Mouse (Mus musculus) MEL (cell line): ENCODE measurements around the gene Mtmr10. TPM values are rescaled to one million over a fixed set of nuclear protein-coding genes. Genes with fewer than 3 reads are reported as not detected.

Experiments
- DNase-seq: peaks from one replicate; pipeline ENCODE4 v3.0.0; 2011; ENCODE audit warnings: low read depth, low spot score
- H3K27ac ChIP-seq: 2 replicates; pipeline ENCODE4 v1.5.1; 2012; ENCODE audit warnings: low read depth, mild to moderate bottlenecking, control low read depth, low read length, moderate library complexity; ENCODE audit not compliant: control insufficient read depth
- H3K27me3 ChIP-seq, 2 experiments: fragments of 150-350 bp in 1 of 2; sonication (generic) in 1 of 2; 2 replicates each; pipeline ENCODE4 v1.6.1; 2012; ENCODE audit warnings: low read length in 2 of 2, mild to moderate bottlenecking in 2 of 2, improper control_type of control experiment in 1 of 2, moderate library complexity in 1 of 2; ENCODE audit not compliant: insufficient read depth in 2 of 2, control insufficient read depth in 1 of 2
- H3K36me3 ChIP-seq, 2 experiments: 2 replicates each; pipeline ENCODE4 v1.6.1; 2012 to 2014; ENCODE audit warnings: low read length in 2 of 2, improper control_type of control experiment in 1 of 2, inconsistent platforms in 1 of 2, mild to moderate bottlenecking in 1 of 2; ENCODE audit not compliant: insufficient read depth in 2 of 2, control insufficient read depth in 1 of 2
- H3K4me1 ChIP-seq, 2 experiments: fragments of 150-350 bp in 1 of 2; sonication (generic) in 1 of 2; 2 replicates each; pipeline ENCODE4 v1.6.1; 2012; ENCODE audit warnings: low read length in 2 of 2, improper control_type of control experiment in 1 of 2, mild to moderate bottlenecking in 1 of 2; ENCODE audit not compliant: insufficient read depth in 2 of 2, control insufficient read depth in 1 of 2
- H3K4me3 ChIP-seq, 2 experiments: fragments of 150-350 bp in 1 of 2; sonication (generic) in 1 of 2; 2 replicates each; pipeline ENCODE4 v1.5.1; 2012; ENCODE audit warnings: low read depth in 2 of 2, low read length in 2 of 2, mild to moderate bottlenecking in 2 of 2, moderate library complexity in 2 of 2, control low read depth in 1 of 2, improper control_type of control experiment in 1 of 2; ENCODE audit not compliant: control insufficient read depth in 1 of 2, insufficient read depth in 1 of 2
- H3K79me2 ChIP-seq: 2 replicates; pipeline ENCODE4 v1.6.1; 2012; ENCODE audit warnings: mild to moderate bottlenecking, low read length, moderate library complexity; ENCODE audit not compliant: control insufficient read depth, poor library complexity, insufficient read depth
- H3K9ac ChIP-seq: 2 replicates; pipeline ENCODE4 v1.6.1; 2012; ENCODE audit warnings: low read depth, mild to moderate bottlenecking, control low read depth, low read length, moderate library complexity; ENCODE audit not compliant: control insufficient read depth, poor library complexity, severe bottlenecking
- H3K9me3 ChIP-seq: fragments of 150-350 bp; sonication (generic); replicated peaks from 2 replicates; pipeline ENCODE4 v1.6.1; 2012; ENCODE audit warnings: mild to moderate bottlenecking, low read length, improper control_type of control experiment, moderate library complexity; ENCODE audit not compliant: insufficient read depth
- CHD1 ChIP-seq: IDR thresholded peaks from 2 replicates; pipeline ENCODE4 v1.6.1; 2012; ENCODE audit warnings: low read depth, mild to moderate bottlenecking, inconsistent platforms, low read length, improper control_type of control experiment
- CTCF ChIP-seq, 3 experiments: IDR thresholded peaks in 2 of 3; conservative IDR thresholded peaks in 1 of 3; 2 replicates each; pipeline ENCODE4 v1.5.1; 2011 to 2012; ENCODE audit warnings: low read length in 3 of 3, low read depth in 2 of 3, mild to moderate bottlenecking in 2 of 3, improper control_type of control experiment in 1 of 3, inconsistent platforms in 1 of 3, mixed read lengths in 1 of 3, moderate library complexity in 1 of 3; ENCODE audit not compliant: control insufficient read depth in 1 of 3, insufficient read depth in 1 of 3, poor library complexity in 1 of 3, severe bottlenecking in 1 of 3
- ELF1 ChIP-seq: IDR thresholded peaks from 2 replicates; pipeline ENCODE4 v1.6.1; 2014; ENCODE audit warnings: low read depth, mild to moderate bottlenecking, inconsistent platforms, low read length, improper control_type of control experiment, moderate library complexity
- EP300 ChIP-seq, 2 experiments: IDR thresholded peaks; 2 replicates each; pipeline ENCODE4 v1.6.1; 2011; ENCODE audit warnings: improper control_type of control experiment in 2 of 2, low read length in 2 of 2, low read depth in 1 of 2, mild to moderate bottlenecking in 1 of 2
- GABPA ChIP-seq: IDR thresholded peaks from 2 replicates; pipeline ENCODE4 v1.6.1; 2012; ENCODE audit warnings: low read depth, mild to moderate bottlenecking, inconsistent platforms, low read length, improper control_type of control experiment, moderate library complexity
- HCFC1 ChIP-seq: IDR thresholded peaks from 2 replicates; pipeline ENCODE4 v1.6.1; 2012; ENCODE audit warnings: low read depth, mild to moderate bottlenecking, inconsistent platforms, low read length, improper control_type of control experiment, moderate library complexity
- JUND ChIP-seq: IDR thresholded peaks from 2 replicates; pipeline ENCODE4 v1.6.1; 2011; ENCODE audit warnings: low read depth, mild to moderate bottlenecking, improper control_type of control experiment, low read length
- KAT2A ChIP-seq: conservative IDR thresholded peaks from 2 replicates; pipeline ENCODE4 v1.6.1; 2012; ENCODE audit warnings: low read depth, low read length, improper control_type of control experiment, inconsistent platforms
- MAX ChIP-seq: IDR thresholded peaks from 2 replicates; pipeline ENCODE4 v1.6.1; 2011; ENCODE audit warnings: low read length, improper control_type of control experiment
- MEF2A ChIP-seq: IDR thresholded peaks from 2 replicates; pipeline ENCODE4 v1.6.1; 2014; ENCODE audit warnings: low read depth, mild to moderate bottlenecking, inconsistent platforms, low read length, improper control_type of control experiment; ENCODE audit not compliant: poor library complexity, insufficient replicate concordance, severe bottlenecking; ENCODE audit errors: extremely low read depth
- MXI1 ChIP-seq: IDR thresholded peaks from 2 replicates; pipeline ENCODE4 v1.6.1; 2011; ENCODE audit warnings: mild to moderate bottlenecking, low read depth, low read length, improper control_type of control experiment
- MYC ChIP-seq: IDR thresholded peaks from 2 replicates; pipeline ENCODE4 v1.6.1; 2011; ENCODE audit warnings: low read depth, mild to moderate bottlenecking, low read length, improper control_type of control experiment, moderate library complexity
- NELFE ChIP-seq: IDR thresholded peaks from 2 replicates; pipeline ENCODE4 v1.6.1; 2011; ENCODE audit warnings: low read depth, low read length, improper control_type of control experiment
- NRF1 ChIP-seq: IDR thresholded peaks from 2 replicates; pipeline ENCODE4 v1.6.1; 2014; ENCODE audit warnings: low read depth, mild to moderate bottlenecking, inconsistent platforms, low read length, improper control_type of control experiment, moderate library complexity; ENCODE audit not compliant: poor library complexity, insufficient read depth, severe bottlenecking
- POLR2A ChIP-seq, 2 experiments: IDR thresholded peaks; 2 replicates each; pipeline ENCODE4 v1.6.1; 2011 to 2012; ENCODE audit warnings: low read length in 2 of 2, mild to moderate bottlenecking in 2 of 2, control low read depth in 1 of 2, improper control_type of control experiment in 1 of 2, low read depth in 1 of 2, moderate library complexity in 1 of 2; ENCODE audit not compliant: control insufficient read depth in 1 of 2, insufficient read depth in 1 of 2, poor library complexity in 1 of 2
- POLR2AphosphoS2 ChIP-seq: IDR thresholded peaks from 2 replicates; pipeline ENCODE4 v1.6.1; 2011; ENCODE audit warnings: low read length, improper control_type of control experiment
- POLR2AphosphoS5 ChIP-seq: IDR thresholded peaks from 2 replicates; pipeline ENCODE4 v1.6.1; 2012; ENCODE audit warnings: low read depth, borderline replicate concordance, mild to moderate bottlenecking, inconsistent platforms, low read length, moderate library complexity, mixed read lengths
- RAD21 ChIP-seq: IDR thresholded peaks from 2 replicates; pipeline ENCODE4 v1.6.1; 2011; ENCODE audit warnings: mild to moderate bottlenecking, low read depth, low read length, improper control_type of control experiment
- RCOR1 ChIP-seq: IDR thresholded peaks from 2 replicates; pipeline ENCODE4 v1.6.1; 2012; ENCODE audit warnings: low read depth, mild to moderate bottlenecking, inconsistent platforms, low read length, improper control_type of control experiment
- SIN3A ChIP-seq: IDR thresholded peaks from 2 replicates; pipeline ENCODE4 v1.6.1; 2012; ENCODE audit warnings: low read length, improper control_type of control experiment, inconsistent platforms
- SMC3 ChIP-seq: IDR thresholded peaks from 2 replicates; pipeline ENCODE4 v1.6.1; 2011; ENCODE audit warnings: low read depth, low read length, improper control_type of control experiment
- TAL1 ChIP-seq: IDR thresholded peaks from 2 replicates; pipeline ENCODE4 v1.6.1; 2012; ENCODE audit warnings: mild to moderate bottlenecking, inconsistent platforms, low read length, moderate library complexity, mixed read lengths
- TBP ChIP-seq: IDR thresholded peaks from 2 replicates; pipeline ENCODE4 v1.8.0; 2011; ENCODE audit warnings: low read depth, low read length, improper control_type of control experiment
- TCF12 ChIP-seq: IDR thresholded peaks from 2 replicates; pipeline ENCODE4 v1.6.1; 2014; ENCODE audit warnings: low read depth, mild to moderate bottlenecking, inconsistent platforms, low read length, improper control_type of control experiment, moderate library complexity
- UBTF ChIP-seq: IDR thresholded peaks from 2 replicates; pipeline ENCODE4 v1.6.1; 2012; ENCODE audit warnings: low read depth, mild to moderate bottlenecking, inconsistent platforms, low read length, improper control_type of control experiment, moderate library complexity, borderline replicate concordance; ENCODE audit not compliant: insufficient read depth
- USF1 ChIP-seq: IDR thresholded peaks from 2 replicates; pipeline ENCODE4 v1.6.1; 2014; ENCODE audit warnings: low read depth, mild to moderate bottlenecking, inconsistent platforms, low read length, improper control_type of control experiment, moderate library complexity
- ZC3H11A ChIP-seq: IDR thresholded peaks from 2 replicates; pipeline ENCODE4 v1.6.1; 2012; ENCODE audit warnings: low read depth, mild to moderate bottlenecking, inconsistent platforms, low read length, improper control_type of control experiment
- ZKSCAN1 ChIP-seq: IDR thresholded peaks from 2 replicates; pipeline ENCODE4 v1.6.1; 2012; ENCODE audit warnings: low read depth, mild to moderate bottlenecking, inconsistent platforms, low read length, improper control_type of control experiment, moderate library complexity
- ZNF384 ChIP-seq: IDR thresholded peaks from 2 replicates; pipeline ENCODE4 v1.6.1; 2012; ENCODE audit warnings: low read depth, mild to moderate bottlenecking, inconsistent platforms, low read length, improper control_type of control experiment
- polyA plus RNA-seq, 2 experiments: library from polyadenylated mRNA; stranded (reverse) in 1 of 2; unstranded in 1 of 2; fragments of >175 nt in 1 of 2; fragments of >200 nt in 1 of 2; gene quantifications; 2 replicates each; pipeline versions ENCODE4 v1.2.1 to v1.2.4; 2012; ENCODE audit warnings: low replicate concordance in 2 of 2, low read depth in 1 of 2; ENCODE audit not compliant: insufficient read length in 2 of 2, insufficient read depth in 1 of 2, missing spikeins in 1 of 2
- total RNA-seq: library from RNA; depleted of rRNA; stranded (reverse); fragments of 300-350 nt; gene quantifications from 2 replicates; pipeline ENCODE4 v1.2.3, GENCODE M21; 2012

The Mtmr10 gene
- total and polyA plus RNA-seq, 3 experiments: 1.7 to 2.4 TPM; not detected in 1

DNA sequence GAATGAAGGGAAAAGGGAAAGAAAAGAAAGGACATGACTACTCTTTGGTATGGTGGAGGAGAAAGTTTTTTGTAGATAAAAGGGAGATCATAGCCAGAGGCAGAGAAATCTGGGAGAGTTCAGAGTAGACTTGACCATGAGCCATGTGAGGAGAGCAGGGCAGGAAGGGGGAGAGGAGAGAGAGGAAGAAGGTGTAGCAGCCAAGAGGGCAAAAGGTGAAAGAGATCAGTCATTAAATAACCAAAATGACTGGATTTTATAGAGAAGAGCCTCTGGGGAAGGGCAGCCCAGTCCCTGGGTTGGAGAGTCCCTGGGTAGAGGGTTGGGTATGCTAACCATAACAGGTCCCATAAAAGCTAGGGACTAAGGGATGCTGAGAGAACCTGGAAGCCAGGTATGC is 887 bp upstream of the Mtmr10 start:
- no peak overlapping the region for H3K9ac ChIP-seq

DNA sequence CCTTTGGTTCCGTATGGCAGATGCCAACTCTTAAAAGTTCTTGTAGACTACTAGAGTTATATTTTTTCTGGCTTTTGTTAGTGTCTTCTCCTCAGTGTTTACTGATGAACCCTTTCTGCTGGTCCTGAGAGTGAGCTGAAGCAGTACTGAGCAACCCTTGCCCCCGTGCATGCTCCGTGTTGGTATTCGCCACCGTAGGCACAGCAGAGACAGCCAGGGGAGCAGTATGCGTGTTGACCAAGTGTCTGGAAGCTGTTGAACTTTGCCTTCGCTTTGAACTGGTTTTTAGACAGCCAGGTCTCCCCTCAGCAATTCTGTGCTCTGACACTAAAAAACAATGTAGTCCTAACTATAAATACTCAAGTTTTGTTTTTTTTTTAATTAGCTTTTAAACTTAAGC is 2.0 kb downstream of the Mtmr10 start:
- no peaks in the 10 kb centered on the region for H3K27me3 ChIP-seq
- H3K4me3 ChIP-seq: no peak overlapping the region
- TF ChIP-seq MYC (no peak), MEF2A (no peak), UBTF (no peak), ZKSCAN1 (no peak), NRF1 (no peak), HCFC1 (no peak), ZNF384 (no peak), POLR2A (IDR thresholded peaks at IDR 0.05; ENCODE audit: control insufficient read depth in 1 of 2, insufficient read depth in 1 of 2, low read depth in 1 of 2, low read length in 2 of 2, poor library complexity in 1 of 2) (no peak), TAL1 (no peak), EP300 (IDR thresholded peaks at IDR 0.05; ENCODE audit: low read depth in 1 of 2, low read length in 2 of 2) (no peak), RCOR1 (no peak), GABPA (no peak), JUND (no peak), NELFE (no peak), TCF12 (no peak), MAX (no peak), SMC3 (no peak), ELF1 (no peak), POLR2AphosphoS5 (no peak)

More for the DNA sequence above, 887 bp upstream of the Mtmr10 start:
- no peaks in the 10 kb centered on the region; the same call in 1 of the 2 replicates for H3K79me2 ChIP-seq
- H3K36me3 ChIP-seq: peaks cover 0 to 3% of the 10 kb centered on the region in 2 experiments; a peak in 1 of 4 replicates
- no peaks in the 10 kb centered on the region for H3K27me3 ChIP-seq
- no peak overlapping the region for H3K27ac ChIP-seq
- no peak for DNase-seq
- no peak overlapping the region for H3K4me3 ChIP-seq
- TF ChIP-seq UBTF (no peak), ZC3H11A (no peak), SMC3 (no peak), RAD21 (no peak), EP300 (IDR thresholded peaks at IDR 0.05; ENCODE audit: low read depth in 1 of 2, low read length in 2 of 2) (no peak), CHD1 (no peak), SIN3A (no peak), ELF1 (no peak), TBP (no peak), MXI1 (no peak), POLR2AphosphoS2 (no peak), USF1 (no peak), ZNF384 (no peak), KAT2A (no peak), POLR2AphosphoS5 (no peak), GABPA (no peak), CTCF (IDR thresholded peaks at IDR 0.05 in 2 of 3, conservative IDR thresholded peaks at IDR 0.05 in 1 of 3; ENCODE audit: control insufficient read depth in 1 of 3, insufficient read depth in 1 of 3, low read depth in 2 of 3, low read length in 3 of 3, poor library complexity in 1 of 3, severe bottlenecking in 1 of 3) (no peak), MEF2A (no peak), MAX (no peak)
- H3K4me1 ChIP-seq: peaks cover 5 to 7% of the 10 kb centered on the region in 2 experiments
- H3K9me3 ChIP-seq: no peaks in the 10 kb centered on the region

More for the DNA sequence above, 2.0 kb downstream of the Mtmr10 start:
- peaks cover 5 to 7% of the 10 kb centered on the region in 2 experiments for H3K4me1 ChIP-seq
- no peak overlapping the region for H3K27ac ChIP-seq
- no peak for DNase-seq
- no peaks in the 10 kb centered on the region; the same call in 1 of the 2 replicates for H3K79me2 ChIP-seq
- peaks cover 0 to 3% of the 10 kb centered on the region in 2 experiments; a peak in 1 of 4 replicates for H3K36me3 ChIP-seq
- H3K9ac ChIP-seq: no peak overlapping the region
- no peaks in the 10 kb centered on the region for H3K9me3 ChIP-seq
